Mouse (Mus musculus) heart, embryonic 10.5 days (tissue): ENCODE measurements at regions not wholly inside any gene's neighbourhood (a gene's known extent, or its start where the extent isn't known, plus 50 kb on each side); places are given as distances from the start of the nearest gene placed in this dataset.

ENCODE experiments used
- DNase-seq: peaks from one replicate; pipeline ENCODE4 v3.0.0-alpha.2; 2017; ENCODE audit warnings: low spot score
- H3K27ac ChIP-seq: fragments of 300-500 bp; sonication (generic); 2 replicates; pipeline ENCODE4 v1.5.1; 2016; ENCODE audit warnings: mild to moderate bottlenecking
- H3K27me3 ChIP-seq: fragments of 300-500 bp; sonication (generic); 2 replicates; pipeline ENCODE4 v1.6.1; 2016; ENCODE audit warnings: mild to moderate bottlenecking; ENCODE audit not compliant: poor library complexity, insufficient read depth, severe bottlenecking
- H3K36me3 ChIP-seq: fragments of 300-500 bp; sonication (generic); 2 replicates; pipeline ENCODE4 v1.6.1; 2016; ENCODE audit warnings: mild to moderate bottlenecking, moderate library complexity
- H3K4me1 ChIP-seq: fragments of 300-500 bp; sonication (generic); 2 replicates; pipeline ENCODE4 v1.6.1; 2016; ENCODE audit warnings: mild to moderate bottlenecking
- H3K4me3 ChIP-seq: fragments of 300-500 bp; sonication (generic); 2 replicates; pipeline ENCODE4 v1.5.1; 2016; ENCODE audit warnings: mild to moderate bottlenecking, moderate library complexity
- H3K9me3 ChIP-seq: fragments of 300-500 bp; sonication (generic); 2 replicates; pipeline ENCODE4 v1.6.1; 2016; ENCODE audit warnings: mild to moderate bottlenecking, moderate library complexity
- WGBS: fragments of 180-500 bp; shearing (Covaris S2); methylation state at CpG from one replicate; pipeline ENCODE4 v1.1.7; 2016; 5-methylcytosine and 5-hydroxymethylcytosine counted together

GRCm38 (mm10) chr8:30962207-30962606 is 2466.3 kb upstream of the 5930422O12Rik start:
- Histone ChIP-seq H3K4me3 (no peak overlapping the region), H3K9me3 (no peaks in the 10 kb centered on the region), H3K27me3 (no peaks in the 10 kb centered on the region), H3K27ac (no peak overlapping the region), H3K36me3 (no peaks in the 10 kb centered on the region), H3K4me1 (peaks cover 9% of the 10 kb centered on the region; the same call in 1 of the 2 replicates)
- WGBS, result 52% methylated on average over 3 of the region's 3 CpGs
- DNase-seq, result no peak

- Histone ChIP-seq H3K4me1 (no peaks in the 10 kb centered on the region), H3K36me3 (no peaks in the 10 kb centered on the region), H3K27me3 (no peaks in the 10 kb centered on the region), H3K4me3 (no peak overlapping the region), H3K27ac (no peak overlapping the region), H3K9me3 (no peaks in the 10 kb centered on the region)
- no peak for DNase-seq
- WGBS, result 69% methylated on average over 2 of the region's 2 CpGs
Observed at GRCm38 (mm10) chr8:30982814-30983213, 2445.7 kb upstream of the 5930422O12Rik start.

- no peaks in the 10 kb centered on the region for H3K27me3 ChIP-seq
- no peak overlapping the region for H3K27ac ChIP-seq
- WGBS, result 71% methylated on average over 5 of the region's 5 CpGs
- no peaks in the 10 kb centered on the region for H3K36me3 ChIP-seq
- no peaks in the 10 kb centered on the region for H3K4me1 ChIP-seq
- DNase-seq, result no peak
- H3K9me3 ChIP-seq, result no peaks in the 10 kb centered on the region
- no peak overlapping the region for H3K4me3 ChIP-seq
Observed at GRCm38 (mm10) chr8:30988051-30988450, 2440.5 kb upstream of the 5930422O12Rik start.

GRCm38 (mm10) chr8:30998657-30999056 is 2429.9 kb upstream of the 5930422O12Rik start:
- 0 out of 2 replicates have a peak, but pooled peaks cover 1% of the 10 kb centered on the region for H3K36me3 ChIP-seq
- peaks cover under 1% of the 10 kb centered on the region; the same call in 1 of the 2 replicates for H3K9me3 ChIP-seq
- peaks cover 11% of the 10 kb centered on the region for H3K4me1 ChIP-seq
- no peak for DNase-seq
- no peak overlapping the region for H3K27ac ChIP-seq
- WGBS, result 70% methylated on average over 9 of the region's 9 CpGs
- no peaks in the 10 kb centered on the region for H3K27me3 ChIP-seq
- H3K4me3 ChIP-seq, result no peak overlapping the region

GRCm38 (mm10) chr8:31000120-31000519 is 2428.4 kb upstream of the 5930422O12Rik start:
- no peak overlapping the region for H3K27ac ChIP-seq
- H3K4me3 ChIP-seq, result no peak overlapping the region
- 0 out of 2 replicates have a peak, but pooled peaks cover 3% of the 10 kb centered on the region for H3K36me3 ChIP-seq
- no peak for DNase-seq
- WGBS, result 81% methylated on average over 6 of the region's 6 CpGs
- H3K4me1 ChIP-seq, result peaks cover 11% of the 10 kb centered on the region
- no peaks in the 10 kb centered on the region for H3K27me3 ChIP-seq
- H3K9me3 ChIP-seq, result peaks cover 3% of the 10 kb centered on the region; the same call in 1 of the 2 replicates

GRCm38 (mm10) chr8:31001980-31002730 is 2426.4 kb upstream of the 5930422O12Rik start:
- no peak overlapping the region for H3K4me3 ChIP-seq
- H3K27me3 ChIP-seq, result no peaks in the 10 kb centered on the region
- peaks cover 3% of the 10 kb centered on the region; the same call in 1 of the 2 replicates for H3K9me3 ChIP-seq
- WGBS, result 24% methylated on average over 5 of the region's 5 CpGs
- H3K27ac ChIP-seq, result peak overlapping the region; percentile 29; the same call in 1 of the 2 replicates
- DNase-seq, result peak; percentile 72
- H3K36me3 ChIP-seq, result 0 out of 2 replicates have a peak, but pooled peaks cover 3% of the 10 kb centered on the region
- H3K4me1 ChIP-seq, result peaks cover 11% of the 10 kb centered on the region

- 38% methylated on average over 8 of the region's 8 CpGs for WGBS
- no peak overlapping the region for H3K4me3 ChIP-seq
- no peaks in the 10 kb centered on the region for H3K27me3 ChIP-seq
- no peak overlapping the region for H3K27ac ChIP-seq
- 0 out of 2 replicates have a peak, but pooled peaks cover 3% of the 10 kb centered on the region for H3K36me3 ChIP-seq
- peaks cover 3% of the 10 kb centered on the region; the same call in 1 of the 2 replicates for H3K9me3 ChIP-seq
- DNase-seq, result peak; percentile 46
- H3K4me1 ChIP-seq, result no peaks in the 10 kb centered on the region
Observed at GRCm38 (mm10) chr8:31008309-31008708, 2420.2 kb upstream of the 5930422O12Rik start.

- Histone ChIP-seq H3K27ac (no peak overlapping the region), H3K4me3 (no peak overlapping the region), H3K27me3 (no peaks in the 10 kb centered on the region), H3K9me3 (no peaks in the 10 kb centered on the region), H3K36me3 (no peaks in the 10 kb centered on the region), H3K4me1 (no peaks in the 10 kb centered on the region)
- no peak for DNase-seq
- 83% methylated on average over 11 of the region's 11 CpGs for WGBS
Observed at GRCm38 (mm10) chr8:31012068-31012467, 2416.4 kb upstream of the 5930422O12Rik start.

- DNase-seq, result peak; percentile 92
- Histone ChIP-seq H3K4me1 (0 out of 2 replicates have a peak, but pooled peaks cover 8% of the 10 kb centered on the region), H3K27me3 (no peaks in the 10 kb centered on the region), H3K4me3 (peak overlapping the region; percentile 58), H3K9me3 (no peaks in the 10 kb centered on the region), H3K36me3 (no peaks in the 10 kb centered on the region), H3K27ac (peak overlapping the region; percentile 73)
- WGBS, result 6% methylated on average over 24 of the region's 24 CpGs
Observed at GRCm38 (mm10) chr8:31031721-31032591, 2396.6 kb upstream of the 5930422O12Rik start.

- no peaks in the 10 kb centered on the region for H3K27me3 ChIP-seq
- H3K9me3 ChIP-seq, result no peaks in the 10 kb centered on the region
- H3K27ac ChIP-seq, result peak overlapping the region; percentile 72; the same call in 1 of the 2 replicates
- DNase-seq, result peak; percentile 87
- peak overlapping the region; percentile 54 for H3K4me3 ChIP-seq
- WGBS, result 5% methylated on average over 13 of the region's 13 CpGs
- 0 out of 2 replicates have a peak, but pooled peaks cover 8% of the 10 kb centered on the region for H3K4me1 ChIP-seq
- H3K36me3 ChIP-seq, result no peaks in the 10 kb centered on the region
Observed at GRCm38 (mm10) chr8:31033281-31033680, 2395.2 kb upstream of the 5930422O12Rik start.

- H3K9me3 ChIP-seq, result no peaks in the 10 kb centered on the region
- H3K36me3 ChIP-seq, result no peaks in the 10 kb centered on the region
- 0 out of 2 replicates have a peak, but pooled peaks cover 5% of the 10 kb centered on the region for H3K4me1 ChIP-seq
- WGBS, result 75% methylated on average over 2 of the region's 2 CpGs
- no peaks in the 10 kb centered on the region for H3K27me3 ChIP-seq
- H3K4me3 ChIP-seq, result no peak overlapping the region
- no peak for DNase-seq
- no peak overlapping the region for H3K27ac ChIP-seq
Observed at GRCm38 (mm10) chr8:31036892-31037291, 2391.6 kb upstream of the 5930422O12Rik start.
